Mouse (Mus musculus) embryonic fibroblast, embryonic 13.5 days (primary cell): Measurements from ENCODE around the gene Slc39a11. TPM values are rescaled to one million over a fixed set of nuclear protein-coding genes. Genes with fewer than 3 reads are reported as not detected.
A peak's percentile ranks its signal among the peaks of the same experiment; 100 is the strongest.

Experiments
- H3K27ac ChIP-seq: 2 replicates; pipeline ENCODE4 v1.5.1; 2012; ENCODE audit warnings: low read length, control low read depth, inconsistent platforms; ENCODE audit not compliant: insufficient read depth
- H3K4me1 ChIP-seq: 2 replicates; pipeline ENCODE4 v1.6.1; 2011; ENCODE audit warnings: low read length; ENCODE audit not compliant: control insufficient read depth, insufficient read depth
- H3K4me3 ChIP-seq: 2 replicates; pipeline ENCODE4 v1.5.1; 2011; ENCODE audit warnings: mild to moderate bottlenecking, control low read depth, low read length; ENCODE audit not compliant: insufficient read depth
- CTCF ChIP-seq: IDR thresholded peaks from 2 replicates; pipeline ENCODE4 v1.5.1; 2011; ENCODE audit warnings: mild to moderate bottlenecking, control low read depth, low read length, moderate library complexity, borderline replicate concordance; ENCODE audit not compliant: insufficient read depth
- POLR2A ChIP-seq: IDR thresholded peaks from 2 replicates; pipeline ENCODE4 v1.6.1; 2011; ENCODE audit warnings: low read depth, mild to moderate bottlenecking, control low read depth, low read length, moderate library complexity
- polyA plus RNA-seq: library from polyadenylated mRNA; stranded (reverse); fragments of >200 nt; gene quantifications from 2 replicates; pipeline ENCODE4 v1.2.4, GENCODE M21; 2011; ENCODE audit warnings: low read depth; ENCODE audit not compliant: missing spikeins, insufficient read length

The Slc39a11 gene
- polyA plus RNA-seq, 1 experiment: 21.4 TPM

DNA sequence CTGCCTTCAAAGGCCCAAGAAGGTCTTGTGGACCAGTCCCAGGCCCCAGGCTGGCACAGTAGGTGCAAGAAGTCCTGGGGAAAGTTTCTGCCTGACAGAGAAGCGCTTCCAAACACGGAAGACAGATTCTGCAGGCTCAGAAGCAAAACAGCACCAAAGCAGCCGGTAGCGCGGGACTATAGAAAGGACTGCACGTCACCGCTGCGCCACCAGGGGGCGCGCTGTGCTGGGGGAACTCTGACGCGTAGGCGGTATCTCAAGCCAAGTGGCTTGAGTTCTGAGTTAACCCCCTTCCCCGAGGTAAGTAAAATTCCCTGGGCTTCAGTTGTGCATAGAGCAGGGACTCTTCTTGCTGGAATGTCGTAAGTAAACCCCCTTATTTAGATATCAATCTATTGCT lies 1.7 kb downstream of the Slc39a11 start:
- H3K4me3 ChIP-seq: no peak overlapping the region
- TF ChIP-seq CTCF (peak; percentile 97), POLR2A (no peak)
- H3K4me1 ChIP-seq: no peaks in the 10 kb centered on the region
- no peak overlapping the region for H3K27ac ChIP-seq

DNA sequence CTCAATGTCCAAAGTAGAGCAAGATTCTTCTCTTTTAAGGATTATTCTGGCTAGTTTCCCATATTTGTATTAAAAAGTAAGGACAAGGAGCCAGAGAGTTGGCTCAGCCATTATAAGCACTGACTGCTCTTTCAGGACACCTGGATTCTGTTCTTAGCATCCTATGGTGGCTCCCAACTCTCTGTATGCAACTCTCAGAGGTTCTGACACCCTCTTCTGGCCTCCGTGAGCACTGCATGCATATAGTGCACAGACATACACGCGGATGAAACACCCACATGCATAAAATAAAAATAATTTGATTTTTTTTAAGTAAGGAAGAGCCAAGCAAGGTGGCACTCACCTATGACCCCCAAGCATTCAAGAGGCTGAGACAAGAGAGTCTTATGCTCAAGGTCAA lies 4.7 kb downstream of the Slc39a11 start:
- H3K4me3 ChIP-seq: no peak overlapping the region
- TF ChIP-seq CTCF: no peak
- no peak for TF ChIP-seq POLR2A
- H3K4me1 ChIP-seq: no peaks in the 10 kb centered on the region
- no peak overlapping the region for H3K27ac ChIP-seq

DNA sequence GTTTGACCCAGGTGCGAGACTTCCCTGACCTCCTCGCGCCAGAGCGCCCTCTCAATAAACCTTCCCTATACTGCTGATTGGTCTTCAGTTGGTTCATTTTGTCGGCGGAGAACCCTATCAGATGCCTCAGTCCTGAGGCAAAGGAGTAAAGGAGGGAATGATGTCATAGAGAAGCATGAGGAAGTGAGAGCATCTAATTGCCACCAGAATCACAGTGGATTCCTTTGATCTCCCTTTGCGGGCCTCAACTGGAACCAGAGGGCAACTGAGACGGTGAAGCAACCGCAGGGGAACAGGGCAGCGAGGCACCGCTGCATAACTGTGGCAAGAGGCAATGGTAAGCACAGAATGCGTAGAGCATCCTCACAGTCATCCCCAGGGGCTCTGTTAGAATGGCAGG lies 11.2 kb downstream of the Slc39a11 start:
- no peak overlapping the region for H3K27ac ChIP-seq
- TF ChIP-seq CTCF: no peak
- TF ChIP-seq POLR2A: no peak
- H3K4me1 ChIP-seq: no peaks in the 10 kb centered on the region
- no peak overlapping the region for H3K4me3 ChIP-seq

DNA sequence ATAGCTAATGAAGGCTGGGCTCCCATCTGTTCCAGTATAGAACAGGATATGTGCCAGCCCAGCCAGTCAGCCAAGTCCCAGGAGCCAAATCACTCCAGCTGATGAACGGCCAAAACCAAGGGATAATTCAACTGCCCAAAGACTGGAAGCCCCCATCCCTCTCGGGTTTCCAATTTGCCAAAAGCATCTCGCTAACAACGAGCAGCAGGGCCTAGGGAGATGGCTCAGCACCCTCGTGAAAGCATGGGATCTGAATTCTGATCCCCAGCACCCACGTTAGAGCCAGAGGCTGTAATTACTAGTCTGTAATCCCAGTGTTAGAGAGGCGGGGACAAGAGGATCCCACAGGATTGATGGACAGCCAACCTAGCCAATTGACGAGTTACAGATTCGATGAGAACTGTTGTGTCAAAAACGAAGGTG lies 15.2 kb downstream of the Slc39a11 start:
- TF ChIP-seq CTCF (no peak), POLR2A (no peak)
- H3K4me3 ChIP-seq: no peak overlapping the region
- H3K4me1 ChIP-seq: no peaks in the 10 kb centered on the region
- H3K27ac ChIP-seq: no peak overlapping the region

DNA sequence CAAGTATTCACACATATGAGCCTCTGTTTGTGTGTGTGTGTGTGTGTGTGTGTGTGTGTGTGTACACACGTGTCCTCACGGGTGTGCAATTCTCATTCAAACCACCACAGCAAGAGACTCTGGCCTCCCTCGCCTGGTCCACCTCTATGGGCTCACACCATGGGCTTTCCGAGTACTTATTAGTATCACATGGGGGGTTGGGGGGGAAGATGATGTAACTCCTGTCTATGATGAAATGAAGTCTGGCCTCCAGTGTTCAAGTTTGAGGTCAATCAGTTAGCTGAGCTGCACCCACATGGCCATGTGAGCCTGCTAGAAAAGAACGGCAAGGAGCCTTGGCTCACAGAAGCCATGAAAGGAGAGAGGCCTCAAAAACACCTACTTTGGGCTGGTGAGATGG lies 16.5 kb downstream of the Slc39a11 start:
- H3K4me1 ChIP-seq: no peaks in the 10 kb centered on the region
- no peak overlapping the region for H3K27ac ChIP-seq
- H3K4me3 ChIP-seq: no peak overlapping the region
- no peak for TF ChIP-seq CTCF
- TF ChIP-seq POLR2A: no peak

DNA sequence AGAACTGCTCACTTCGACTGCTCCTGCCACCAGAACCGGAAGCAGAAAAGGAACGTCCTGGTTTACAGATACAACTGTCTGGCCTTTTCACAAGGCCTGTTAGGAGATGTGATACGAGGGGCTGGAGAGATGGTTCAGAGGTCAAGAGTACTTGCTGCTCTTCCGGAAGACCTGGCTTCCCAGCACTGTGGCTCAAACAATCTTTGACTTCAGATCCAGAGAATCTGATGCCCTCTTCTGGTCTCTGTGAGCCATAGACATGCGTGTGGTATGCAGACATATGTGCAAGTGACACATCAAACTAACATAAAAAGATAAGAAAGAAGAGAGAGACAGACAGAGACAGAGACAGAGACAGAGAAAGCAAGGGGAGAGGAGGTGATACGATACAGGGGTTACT lies 17.6 kb downstream of the Slc39a11 start:
- H3K4me1 ChIP-seq: no peaks in the 10 kb centered on the region
- H3K27ac ChIP-seq: no peak overlapping the region
- no peak for TF ChIP-seq POLR2A
- no peak overlapping the region for H3K4me3 ChIP-seq

DNA sequence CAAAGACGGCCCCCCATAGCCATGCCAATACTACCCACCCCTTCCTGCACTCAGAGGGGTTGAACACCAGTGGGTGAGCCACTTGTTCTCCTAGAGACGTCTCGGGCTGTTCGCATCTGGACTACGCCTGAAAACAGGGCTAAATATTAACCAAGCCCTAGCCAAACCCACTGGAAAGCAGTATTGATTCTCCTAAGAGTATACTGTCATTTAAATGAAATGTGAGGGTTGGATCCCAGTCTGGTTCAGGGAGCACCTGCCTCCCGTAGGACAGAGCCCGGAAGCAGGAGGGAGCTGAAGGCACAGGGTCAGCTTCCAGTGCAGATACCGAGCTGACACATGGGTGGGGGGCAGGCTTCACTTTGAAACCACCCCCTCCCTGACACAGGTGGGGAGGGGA lies 18.0 kb downstream of the Slc39a11 start:
- TF ChIP-seq POLR2A (no peak), CTCF (no peak)
- H3K27ac ChIP-seq: no peak overlapping the region
- H3K4me1 ChIP-seq: no peaks in the 10 kb centered on the region
- H3K4me3 ChIP-seq: no peak overlapping the region

DNA sequence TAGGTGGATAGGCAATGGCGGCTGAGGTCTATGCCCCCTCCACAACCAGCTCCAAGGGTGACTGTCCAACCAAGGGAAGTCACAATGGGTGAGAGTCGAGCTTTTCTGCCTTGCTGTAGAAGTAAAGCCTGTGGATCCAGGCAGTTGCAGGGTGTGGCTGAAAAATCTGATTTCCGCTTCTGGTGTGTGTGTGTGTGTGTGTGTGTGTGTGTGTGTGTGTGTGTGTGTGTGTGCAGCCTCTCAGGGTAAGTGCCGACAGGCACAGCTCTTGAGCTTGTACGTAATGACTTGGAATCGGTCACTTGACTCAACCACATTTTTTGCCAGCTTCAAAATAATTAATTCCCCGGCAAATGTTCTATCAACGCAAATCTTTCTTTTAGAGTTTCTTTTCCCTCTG lies 18.6 kb downstream of the Slc39a11 start:
- H3K4me1 ChIP-seq: no peaks in the 10 kb centered on the region
- H3K27ac ChIP-seq: no peak overlapping the region
- no peak overlapping the region for H3K4me3 ChIP-seq
- TF ChIP-seq CTCF: no peak
- no peak for TF ChIP-seq POLR2A

DNA sequence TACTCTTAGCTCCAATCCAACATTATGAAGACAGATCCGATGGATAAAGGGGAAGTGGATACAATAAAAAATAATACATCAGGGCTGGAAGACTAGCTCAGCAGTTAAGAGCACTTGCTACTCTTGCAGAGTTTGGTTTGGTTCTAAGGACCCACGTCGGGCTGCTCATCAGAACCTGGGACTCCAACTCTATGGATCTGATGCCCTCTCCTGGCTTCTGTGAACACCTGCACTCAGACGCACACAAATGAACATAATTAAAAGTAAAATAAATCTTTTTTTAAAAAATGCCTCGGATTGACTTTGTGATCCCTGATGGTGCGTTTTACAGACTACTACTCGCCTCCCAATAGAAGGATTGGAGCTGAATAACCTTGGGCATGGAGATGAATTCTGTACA lies 19.2 kb downstream of the Slc39a11 start:
- Histone ChIP-seq H3K27ac (no peak overlapping the region), H3K4me3 (no peak overlapping the region), H3K4me1 (no peaks in the 10 kb centered on the region)
- TF ChIP-seq CTCF: no peak
- TF ChIP-seq POLR2A: no peak

DNA sequence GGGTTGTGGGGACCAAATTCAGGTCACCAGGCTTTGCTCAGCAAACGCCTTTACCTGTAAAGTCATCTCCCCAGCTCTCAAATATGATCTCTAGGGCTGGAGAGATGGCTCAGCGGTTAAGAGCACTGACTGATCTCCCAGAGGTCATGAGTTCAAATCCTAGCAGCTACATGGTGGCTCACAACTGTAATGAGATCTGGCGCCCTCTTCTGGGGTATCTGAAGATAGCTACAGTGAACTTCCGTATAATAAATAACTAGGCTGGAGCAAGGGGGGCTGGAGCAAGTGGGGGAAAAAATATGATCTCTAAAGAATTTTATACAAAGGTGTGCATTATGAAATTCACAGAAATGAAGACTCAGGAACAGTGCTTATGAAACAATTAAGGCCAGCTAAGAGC lies 22.1 kb downstream of the Slc39a11 start:
- Histone ChIP-seq H3K4me3 (no peak overlapping the region), H3K4me1 (no peaks in the 10 kb centered on the region), H3K27ac (no peak overlapping the region)
- TF ChIP-seq CTCF (no peak), POLR2A (no peak)

DNA sequence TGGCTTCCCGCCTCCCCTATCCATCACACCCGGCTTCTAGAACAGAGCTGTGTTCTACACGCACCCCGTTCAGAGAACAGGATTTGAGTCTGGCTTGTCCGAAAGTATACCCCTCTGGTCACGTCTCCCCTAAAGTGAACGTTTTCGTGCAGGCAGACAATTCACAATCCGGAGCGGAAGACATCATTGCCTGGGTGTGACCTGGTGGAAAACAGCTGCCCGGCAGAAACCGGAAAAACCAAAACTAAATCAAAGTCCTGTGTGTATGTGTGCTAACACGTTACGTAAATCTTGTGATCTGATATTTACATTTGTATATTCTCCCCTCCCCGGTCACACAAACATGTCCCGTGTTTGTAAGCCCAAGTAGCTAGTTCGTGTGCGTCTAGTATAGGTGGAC lies 24.4 kb downstream of the Slc39a11 start:
- Histone ChIP-seq H3K27ac (no peak overlapping the region), H3K4me3 (no peak overlapping the region), H3K4me1 (no peaks in the 10 kb centered on the region)
- no peak for TF ChIP-seq CTCF
- TF ChIP-seq POLR2A: no peak

DNA sequence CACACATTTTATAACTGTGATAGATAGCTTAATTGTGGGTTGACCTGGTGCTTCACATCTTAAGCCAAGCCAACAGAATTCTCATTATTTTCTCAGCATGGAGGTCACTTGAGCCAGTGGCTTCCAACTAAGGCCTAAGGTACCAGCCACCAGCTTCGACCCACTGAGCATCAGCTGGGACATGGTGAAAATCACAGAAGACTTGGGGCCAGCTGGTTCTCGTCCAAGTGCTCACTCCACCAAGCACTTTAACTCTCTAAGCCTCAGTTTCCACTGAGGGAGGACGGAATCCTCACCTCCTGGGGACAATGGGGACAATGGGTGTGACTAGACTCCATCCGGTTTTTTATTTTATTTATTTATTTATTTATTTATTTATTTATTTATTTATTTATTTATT lies 27.9 kb downstream of the Slc39a11 start:
- Histone ChIP-seq H3K4me1 (no peaks in the 10 kb centered on the region; the same call in 1 of the 2 replicates), H3K27ac (no peak overlapping the region), H3K4me3 (no peak overlapping the region)
- TF ChIP-seq CTCF (no peak), POLR2A (no peak)
